Mouse (Mus musculus) gastrocnemius, postnatal 14 days (tissue): ENCODE results near the gene Gm10228. TPM values are rescaled to one million over a fixed set of nuclear protein-coding genes. Genes with fewer than 3 reads are reported as not detected.
"Not testable (repeated sequence)": the region's sequence is repeated elsewhere in the genome, so short reads cannot be mapped to it uniquely, and the experiment has no call there.

Source experiments
- DNase-seq: peaks from one replicate; pipeline ENCODE4 v3.0.0; 2021; ENCODE audit warnings: mixed read lengths
- intact Hi-C: fragments of 180-260 bp; cut with DNase I; formaldehyde crosslinking; loops from one replicate; pipeline ENCODE4 v1.15.1; 2025; ENCODE audit warnings: low total_unique reads
- long read RNA-seq, 2 experiments: library from polyadenylated mRNA; stranded (forward); transcript quantifications; one replicate each; pipeline ENCODE4 v2.0.0; 2021
- total RNA-seq, 2 experiments: library from RNA; stranded (reverse); gene quantifications; 2 replicates each; pipeline ENCODE4 v1.2.3; 2021

Gene Gm10228
- total RNA-seq = not detected
- long read RNA-seq, experiment 1 = 0 reads
- long read RNA-seq, experiment 2 = 0 reads

DNA sequence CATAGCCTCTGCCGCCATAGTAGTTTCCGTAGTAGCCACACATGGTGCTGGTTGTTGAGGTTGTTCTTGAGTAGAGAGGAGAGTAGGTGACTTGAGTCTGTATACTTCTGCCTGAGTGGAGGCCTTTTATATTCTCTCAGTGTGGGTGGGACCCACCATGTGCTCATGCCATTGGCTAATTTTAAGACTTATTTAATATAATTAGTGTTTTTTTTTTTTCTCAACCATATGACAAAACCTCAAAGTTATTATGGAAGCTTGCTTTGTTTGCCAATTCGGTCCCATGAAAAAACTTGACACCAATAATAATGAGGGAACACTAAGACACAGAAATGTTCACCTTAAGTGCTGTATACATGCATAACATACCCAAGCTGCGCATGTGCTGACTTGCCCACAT lies at the start of gene Gm10228:
Gene Gm10228 (minus strand): TSS at position 101 of the 400 bp plus-strand sequence.
- DNase-seq = not testable (repeated sequence)

GRCm38 (mm10) chr16:89071041-89071440 lies 29.8 kb upstream of the Gm10228 start:
- not testable (repeated sequence) for DNase-seq

More for the DNA sequence above, at the start of gene Gm10228:
- intact Hi-C loops = not testable (repeated sequence)

DNA sequence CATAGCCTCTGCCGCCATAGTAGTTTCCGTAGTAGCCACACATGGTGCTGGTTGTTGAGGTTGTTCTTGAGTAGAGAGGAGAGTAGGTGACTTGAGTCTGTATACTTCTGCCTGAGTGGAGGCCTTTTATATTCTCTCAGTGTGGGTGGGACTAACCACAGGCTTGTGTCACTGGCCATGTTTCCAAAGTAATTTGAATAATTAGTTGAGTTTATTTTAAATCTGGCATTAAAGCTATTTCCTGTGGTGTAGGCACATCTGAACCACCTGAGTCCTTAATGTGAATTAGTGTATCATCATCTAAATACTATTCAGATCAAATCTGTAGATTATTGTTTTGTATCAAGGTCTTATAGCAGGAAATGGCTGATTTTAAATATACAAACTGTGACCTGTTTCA lies 22.6 kb upstream of the Gm10228 start, which contains the start of gene 1110025L11Rik:
Gene 1110025L11Rik (minus strand): TSS at position 101 of the 400 bp plus-strand sequence.
- DNase-seq, intact Hi-C loops: not testable (repeated sequence)

More at GRCm38 (mm10) chr16:89071041-89071440, 29.8 kb upstream of the Gm10228 start:
- intact Hi-C loops = not testable (repeated sequence)

DNA sequence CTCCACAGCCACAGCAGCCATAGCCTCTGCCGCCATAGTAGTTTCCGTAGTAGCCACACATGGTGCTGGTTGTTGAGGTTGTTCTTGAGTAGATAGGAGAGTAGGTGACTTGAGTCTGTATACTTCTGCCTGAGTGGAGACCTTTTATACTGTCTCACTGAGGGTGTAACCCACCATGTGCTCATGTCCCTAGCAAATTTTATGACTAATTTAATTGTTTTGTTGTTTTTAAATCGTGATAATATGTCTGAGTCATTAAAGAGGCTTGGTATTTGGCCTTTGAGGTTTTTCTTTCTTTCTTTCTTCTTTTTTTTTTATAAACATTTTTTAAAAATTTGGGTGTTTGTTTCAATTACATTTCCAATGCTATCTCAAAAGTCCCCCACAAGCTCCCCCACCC lies 6.5 kb upstream of the Gm10228 start, which contains the start of gene Krtap6-5:
Gene Krtap6-5 (minus strand): TSS at position 101 of the 400 bp plus-strand sequence.
- DNase-seq = no peak
- intact Hi-C loops = no loop called here

DNA sequence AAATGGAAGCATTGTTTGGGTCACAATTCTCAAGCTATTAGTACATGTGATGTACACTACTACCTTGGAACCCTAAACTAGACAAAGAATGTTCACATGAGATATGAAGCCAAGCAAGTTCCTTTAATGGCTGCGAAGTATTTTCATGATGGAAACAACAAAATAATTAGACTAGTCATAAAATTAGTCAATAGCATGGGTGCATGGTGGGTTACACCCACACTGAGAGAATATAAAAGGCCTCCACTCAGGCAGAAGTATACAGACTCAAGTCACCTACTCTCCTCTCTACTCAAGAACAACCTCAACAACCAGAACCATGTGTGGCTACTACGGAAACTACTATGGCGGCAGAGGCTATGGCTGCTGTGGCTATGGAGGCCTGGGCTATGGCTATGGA lies 9.9 kb downstream of the Gm10228 start, which contains the start of gene Krtap6-1:
Gene Krtap6-1 (plus strand): TSS at position 301 of the 400 bp plus-strand sequence.
- intact Hi-C loops = not testable (repeated sequence)

GRCm38 (mm10) chr16:89014984-89015383 lies 26.3 kb downstream of the Gm10228 start, which contains the start of gene Gm10229:
Gm10229 (plus strand) TSS chr16:89015284.
- DNase-seq, intact Hi-C loops: not testable (repeated sequence)

More for the DNA sequence above, 9.9 kb downstream of the Gm10228 start, which contains the start of gene Krtap6-1:
- not testable (repeated sequence) for DNase-seq

- intact Hi-C loops = no loop called here
- no peak for DNase-seq
Measured at GRCm38 (mm10) chr16:89013973-89014372, 27.3 kb downstream of the Gm10228 start.

DNA sequence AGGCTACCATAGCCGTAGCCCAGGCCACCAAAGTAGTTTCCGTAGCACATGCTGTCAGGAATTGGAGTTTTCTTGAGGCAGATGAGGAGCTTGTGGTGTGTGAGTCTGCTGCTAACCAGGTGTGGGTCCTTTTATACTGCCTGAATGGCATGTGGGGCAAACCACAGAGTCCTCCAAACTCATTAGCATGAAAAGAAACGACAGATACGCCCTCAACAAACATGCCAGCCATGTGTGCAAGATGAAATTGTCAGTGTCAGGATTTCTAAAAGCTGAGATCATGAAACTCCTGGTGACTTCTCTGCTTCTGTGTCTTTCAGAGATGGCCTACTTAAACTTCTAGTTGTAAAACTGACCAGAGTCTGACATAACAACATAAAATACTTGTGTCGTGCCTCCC lies 30.6 kb downstream of the Gm10228 start, which contains the start of gene Krtap22-2:
Gene Krtap22-2 (minus strand): TSS at position 101 of the 400 bp plus-strand sequence.
- no peak for DNase-seq
- intact Hi-C loops = no loop called here

Other genes with a start within 250 kb of the Gm10228 start
- not detected for gene Gm20741, start 229.3 kb downstream of the Gm10228 start, total RNA-seq
- not detected for gene Krtap15, start 221.3 kb downstream of the Gm10228 start, total RNA-seq
- not detected for gene Krtap14, start 215.3 kb downstream of the Gm10228 start, total RNA-seq
- gene Krtap19-1, start 172.1 kb downstream of the Gm10228 start, total RNA-seq = not detected
- gene Krtap19-2, start 167.2 kb downstream of the Gm10228 start, total RNA-seq = not detected
- not detected for gene Krtap19-3, start 163.4 kb downstream of the Gm10228 start, total RNA-seq
- gene Krtap19-4, start 156.4 kb downstream of the Gm10228 start, total RNA-seq = not detected
- not detected for gene Krtap19-5, start 145.0 kb downstream of the Gm10228 start, total RNA-seq
- gene Krtap19-9b, start 109.2 kb downstream of the Gm10228 start, total RNA-seq = not detected
- gene Krtap16-3, start 78.6 kb downstream of the Gm10228 start, total RNA-seq = not detected
- not detected for gene Krtap22-2, start 30.7 kb downstream of the Gm10228 start, total RNA-seq
- not detected for gene Gm10229, start 26.2 kb downstream of the Gm10228 start, total RNA-seq
- not detected for gene Krtap6-1, start 9.8 kb downstream of the Gm10228 start, total RNA-seq
- gene Krtap6-5, start 6.4 kb upstream of the Gm10228 start, total RNA-seq = not detected
- gene 1110025L11Rik, start 22.5 kb upstream of the Gm10228 start, total RNA-seq = not detected
- not detected for gene Krtap6-3, start 42.5 kb upstream of the Gm10228 start, total RNA-seq
- gene Gm6358, start 99.4 kb upstream of the Gm10228 start, total RNA-seq = not detected
- gene Gm10061, start 109.6 kb upstream of the Gm10228 start, total RNA-seq = not detected
- not detected for gene Gm9789, start 116.5 kb upstream of the Gm10228 start, total RNA-seq
- not detected for gene Gm7735, start 128.0 kb upstream of the Gm10228 start, total RNA-seq
- not detected for gene 1110057P08Rik, start 133.3 kb upstream of the Gm10228 start, total RNA-seq
- gene Krtap20-2, start 164.4 kb upstream of the Gm10228 start, total RNA-seq = not detected